Mouse (Mus musculus) kidney, adult 2 months (tissue): ENCODE results near the gene Palm.

Source experiments
- CTCF ChIP-seq: fragments of 200-500 bp; conservative IDR thresholded peaks from 2 replicates; pipeline ENCODE4 v1.5.1; 2011; ENCODE audit warnings: low read depth, mild to moderate bottlenecking, control low read depth, low read length, moderate library complexity, mixed read lengths; ENCODE audit not compliant: insufficient read depth, insufficient read length
- POLR2A ChIP-seq: fragments of 200-500 bp; IDR thresholded peaks from one replicate; pipeline ENCODE4 v1.6.1; 2011; ENCODE audit warnings: low read depth, low read length, control low read depth

- TF ChIP-seq CTCF, result no peak
- TF ChIP-seq POLR2A, result no peak
These were observed 46.7 kb downstream of the Palm start for GRCm38 (mm10) chr10:79840091-79840490.
